Mouse (Mus musculus) midbrain, embryonic 13.5 days (tissue): ENCODE results near the gene Fam205c. TPM values are rescaled to one million over a fixed set of nuclear protein-coding genes. Genes with fewer than 3 reads are reported as not detected.

Experiments
- ATAC-seq: fragments of 200-750 bp; cut with Nextera tagmentation; 2 replicates; pipeline ENCODE4 v1.8.0; 2017; ENCODE audit warnings: mild to moderate bottlenecking, moderate TSS enrichment, moderate library complexity
- H3K27ac ChIP-seq: fragments of 300-500 bp; sonication (generic); 2 replicates; pipeline ENCODE4 v1.5.1; 2015; ENCODE audit warnings: inconsistent platforms, mild to moderate bottlenecking, moderate library complexity
- H3K27me3 ChIP-seq: fragments of 300-500 bp; sonication (generic); 2 replicates; pipeline ENCODE4 v1.6.1; 2015; ENCODE audit warnings: mild to moderate bottlenecking, inconsistent platforms
- H3K36me3 ChIP-seq: fragments of 300-500 bp; sonication (generic); 2 replicates; pipeline ENCODE4 v1.6.1; 2015; ENCODE audit warnings: mild to moderate bottlenecking, inconsistent platforms
- H3K4me1 ChIP-seq: fragments of 300-500 bp; sonication (generic); replicated peaks from 2 replicates; pipeline ENCODE4 v1.6.1; 2015; ENCODE audit warnings: inconsistent platforms
- H3K4me2 ChIP-seq: fragments of 300-500 bp; sonication (generic); replicated peaks from 2 replicates; pipeline ENCODE4 v1.6.1; 2015; ENCODE audit warnings: moderate library complexity, mild to moderate bottlenecking, inconsistent platforms
- H3K4me3 ChIP-seq: fragments of 300-500 bp; sonication (generic); replicated peaks from 2 replicates; pipeline ENCODE4 v1.5.1; 2015; ENCODE audit warnings: mild to moderate bottlenecking, inconsistent platforms
- H3K9ac ChIP-seq: fragments of 300-500 bp; sonication (generic); replicated peaks from 2 replicates; pipeline ENCODE4 v1.6.1; 2015; ENCODE audit warnings: mild to moderate bottlenecking, inconsistent platforms
- H3K9me3 ChIP-seq: fragments of 300-500 bp; sonication (generic); 2 replicates; pipeline ENCODE4 v1.6.1; 2016; ENCODE audit warnings: mild to moderate bottlenecking, inconsistent platforms
- WGBS: fragments of 180-500 bp; shearing (Covaris S2); methylation state at CpG from one replicate; pipeline ENCODE4 v1.1.7; 2015; 5-methylcytosine and 5-hydroxymethylcytosine counted together
- polyA plus RNA-seq: library from polyadenylated mRNA; unstranded; fragments of >200 nt; fragmentation: Nextera tagmentation; extraction: Ambion mirVana; gene quantifications from 2 replicates; pipeline ENCODE4 v1.2.1, GENCODE M21; 2015

Gene Fam205c
- polyA plus RNA-seq, 1 experiment from 2014 or later, result 1.2 TPM

DNA sequence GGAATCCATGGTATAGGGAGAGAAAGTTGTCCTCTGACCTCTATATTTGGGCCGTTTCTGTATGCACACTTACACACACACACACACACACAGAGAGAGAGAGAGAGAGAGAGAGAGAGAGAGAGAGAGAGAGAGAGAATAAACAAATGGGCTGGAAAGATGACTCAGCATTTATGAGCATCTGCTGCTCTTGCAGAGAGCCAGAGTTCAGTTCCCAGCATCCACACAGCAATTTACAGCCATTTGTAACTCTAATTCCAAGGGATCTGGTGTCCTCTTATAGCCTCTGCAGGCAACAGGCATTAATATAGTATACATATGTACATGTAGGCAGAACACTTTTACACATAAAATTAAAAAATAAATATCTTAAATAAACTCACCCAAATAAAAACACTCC is 29.9 kb upstream of the Fam205c start:
- H3K9me3 ChIP-seq, result no peaks in the 10 kb centered on the region
- no peak overlapping the region for H3K4me2 ChIP-seq
- no peak for ATAC-seq
- H3K27ac ChIP-seq, result no peak overlapping the region
- H3K27me3 ChIP-seq, result no peaks in the 10 kb centered on the region
- H3K4me1 ChIP-seq, result peaks cover 8% of the 10 kb centered on the region
- H3K9ac ChIP-seq, result no peak overlapping the region
- 88% methylated on average over 1 of the region's 1 CpGs for WGBS
- H3K36me3 ChIP-seq, result no peaks in the 10 kb centered on the region
- H3K4me3 ChIP-seq, result no peak overlapping the region

DNA sequence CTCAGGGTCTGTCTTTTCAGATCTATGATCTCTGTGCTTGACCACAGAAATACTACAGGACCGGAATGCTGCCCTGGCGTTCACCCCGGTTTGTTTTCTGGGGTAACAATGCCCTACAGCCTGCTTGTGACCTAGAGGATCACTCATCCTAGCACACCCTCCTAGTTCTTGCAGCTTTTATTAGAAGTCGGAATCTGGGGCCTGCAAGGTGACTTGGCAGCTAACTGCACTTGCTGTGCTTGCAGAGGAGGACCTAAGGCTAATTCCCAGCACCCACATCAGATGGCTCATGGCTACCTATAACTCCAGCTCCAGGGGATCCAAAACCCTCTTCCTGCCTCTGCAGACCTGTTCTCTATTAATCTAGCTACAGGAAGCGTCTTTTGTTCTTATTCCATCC is 28.7 kb upstream of the Fam205c start:
- no peak for ATAC-seq
- Histone ChIP-seq H3K36me3 (no peaks in the 10 kb centered on the region), H3K9me3 (no peaks in the 10 kb centered on the region), H3K4me2 (no peak overlapping the region), H3K27me3 (no peaks in the 10 kb centered on the region), H3K4me1 (peaks cover 8% of the 10 kb centered on the region), H3K27ac (no peak overlapping the region), H3K9ac (no peak overlapping the region), H3K4me3 (no peak overlapping the region)
- WGBS, result 93% methylated on average over 5 of the region's 5 CpGs

DNA sequence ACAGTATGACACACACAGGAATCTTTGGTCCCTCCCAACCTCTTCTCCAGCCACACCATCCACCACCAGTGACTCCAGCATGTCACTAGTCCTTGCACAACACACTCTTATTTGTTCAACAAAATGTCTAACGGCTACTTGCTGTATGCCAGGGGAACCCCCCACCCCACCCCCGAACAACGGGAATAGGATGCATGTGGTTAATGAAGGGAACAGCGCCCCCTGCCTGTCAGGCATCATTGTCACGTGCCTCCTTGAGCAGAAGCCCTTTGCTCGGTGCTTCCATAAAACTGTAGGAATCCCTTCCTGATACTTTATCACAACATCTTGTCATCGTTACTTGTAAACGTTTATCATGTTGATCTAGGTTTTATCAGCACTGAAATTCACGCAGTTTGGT is 28.1 kb upstream of the Fam205c start:
- H3K9ac ChIP-seq, result no peak overlapping the region
- ATAC-seq, result no peak
- H3K4me3 ChIP-seq, result no peak overlapping the region
- no peaks in the 10 kb centered on the region for H3K36me3 ChIP-seq
- H3K4me2 ChIP-seq, result no peak overlapping the region
- no peaks in the 10 kb centered on the region for H3K9me3 ChIP-seq
- H3K27me3 ChIP-seq, result no peaks in the 10 kb centered on the region
- WGBS, result 65% methylated on average over 9 of the region's 9 CpGs
- no peak overlapping the region for H3K27ac ChIP-seq
- peaks cover 8% of the 10 kb centered on the region for H3K4me1 ChIP-seq

DNA sequence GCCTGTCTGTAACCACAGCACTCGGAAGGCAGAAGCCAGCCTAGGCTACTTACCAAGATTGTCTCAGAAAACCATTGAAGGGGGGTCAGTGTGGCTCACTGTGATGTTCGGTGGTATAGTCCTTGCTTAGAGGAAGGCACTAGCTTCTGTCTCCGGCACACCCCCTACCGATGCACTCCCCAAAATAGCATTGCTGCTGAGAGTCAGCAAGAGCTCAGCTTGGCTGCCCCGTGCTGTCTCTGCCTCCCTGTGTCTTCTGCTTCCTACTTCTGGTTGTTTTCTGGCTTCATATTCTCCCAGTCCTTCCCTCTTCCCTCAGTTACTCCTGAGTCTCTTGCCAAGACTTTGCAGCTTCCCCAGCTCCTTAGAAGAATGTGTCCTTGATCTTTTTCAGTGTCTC is 26.8 kb upstream of the Fam205c start:
- Histone ChIP-seq H3K36me3 (no peaks in the 10 kb centered on the region), H3K9ac (no peak overlapping the region), H3K4me2 (no peak overlapping the region), H3K27ac (no peak overlapping the region), H3K27me3 (no peaks in the 10 kb centered on the region), H3K4me3 (no peak overlapping the region), H3K4me1 (peaks cover 8% of the 10 kb centered on the region), H3K9me3 (no peaks in the 10 kb centered on the region)
- WGBS, result 57% methylated on average over 5 of the region's 5 CpGs
- no peak for ATAC-seq

DNA sequence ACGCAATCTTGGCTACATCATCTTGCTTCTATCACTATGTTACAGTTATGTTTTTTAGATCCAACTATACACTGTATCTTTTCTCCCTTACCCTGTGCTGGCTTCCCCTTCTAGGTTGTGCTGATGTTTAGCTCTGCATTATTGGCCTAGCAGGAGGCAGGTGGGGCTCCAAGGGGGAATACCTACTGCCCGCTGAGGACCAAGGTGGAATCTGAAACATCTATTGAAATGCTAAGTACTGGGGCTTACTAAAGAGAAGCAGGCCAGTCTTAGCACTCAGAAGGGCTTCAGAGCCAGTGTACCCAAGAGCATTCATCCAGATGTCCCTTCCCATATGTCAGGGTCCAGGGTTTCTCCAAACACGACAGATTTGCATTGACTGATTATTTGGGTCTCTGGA is 24.9 kb upstream of the Fam205c start:
- peaks cover 3% of the 10 kb centered on the region; the same call in 1 of the 2 replicates for H3K4me1 ChIP-seq
- 36% methylated on average over 3 of the region's 3 CpGs for WGBS
- no peaks in the 10 kb centered on the region for H3K36me3 ChIP-seq
- H3K9me3 ChIP-seq, result no peaks in the 10 kb centered on the region
- no peaks in the 10 kb centered on the region for H3K27me3 ChIP-seq
- no peak overlapping the region for H3K4me3 ChIP-seq
- no peak overlapping the region for H3K9ac ChIP-seq
- H3K27ac ChIP-seq, result no peak overlapping the region
- no peak for ATAC-seq
- no peak overlapping the region for H3K4me2 ChIP-seq

DNA sequence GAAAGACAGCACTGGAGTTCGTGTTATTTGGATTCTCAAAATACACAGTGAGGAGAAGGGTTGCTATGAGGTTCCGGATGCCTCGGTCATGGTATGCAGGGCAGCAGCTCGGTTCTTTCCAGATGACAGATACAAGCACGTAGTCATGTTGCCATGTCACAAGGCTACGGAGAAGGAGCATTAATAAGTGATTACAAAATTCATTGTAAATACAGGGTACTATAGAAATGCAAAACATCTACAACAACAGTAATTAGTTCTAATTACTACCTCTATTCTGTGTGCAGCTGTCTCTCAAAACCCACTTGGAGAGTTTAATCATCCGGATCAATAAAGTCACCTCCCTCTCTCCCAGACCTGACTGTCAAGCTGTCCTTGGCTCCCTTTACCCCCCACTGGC is 21.1 kb upstream of the Fam205c start:
- H3K9ac ChIP-seq, result no peak overlapping the region
- H3K4me3 ChIP-seq, result no peak overlapping the region
- no peaks in the 10 kb centered on the region for H3K9me3 ChIP-seq
- H3K4me1 ChIP-seq, result peaks cover 3% of the 10 kb centered on the region; the same call in 1 of the 2 replicates
- no peak overlapping the region for H3K4me2 ChIP-seq
- WGBS, result 54% methylated on average over 7 of the region's 7 CpGs
- H3K36me3 ChIP-seq, result no peaks in the 10 kb centered on the region
- no peak overlapping the region for H3K27ac ChIP-seq
- no peak for ATAC-seq
- H3K27me3 ChIP-seq, result no peaks in the 10 kb centered on the region

DNA sequence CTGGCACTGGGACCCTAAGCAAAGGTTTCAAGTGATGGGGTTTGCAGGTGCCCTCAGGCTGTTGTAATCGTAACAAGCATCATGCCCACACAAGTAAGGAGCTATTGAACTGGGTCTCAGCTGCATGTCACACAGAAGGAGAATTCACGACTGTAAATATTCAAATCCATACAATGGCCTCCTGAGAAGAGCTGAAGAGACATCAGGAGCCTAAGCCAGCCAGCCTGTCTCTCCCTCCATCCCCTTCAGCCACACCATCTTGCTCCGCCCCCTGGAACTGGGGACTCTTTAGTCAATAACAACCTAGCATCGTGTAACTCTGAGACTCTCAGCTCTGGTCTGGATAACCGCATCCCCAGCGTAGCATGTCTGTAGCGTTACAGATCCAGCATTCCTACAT is 17.1 kb upstream of the Fam205c start:
- ATAC-seq, result no peak
- 64% methylated on average over 7 of the region's 7 CpGs for WGBS
- H3K27ac ChIP-seq, result no peak overlapping the region
- H3K27me3 ChIP-seq, result no peaks in the 10 kb centered on the region
- H3K4me2 ChIP-seq, result no peak overlapping the region
- H3K36me3 ChIP-seq, result no peaks in the 10 kb centered on the region
- H3K4me1 ChIP-seq, result 0 out of 2 replicates have a peak, but pooled peaks cover 3% of the 10 kb centered on the region
- no peak overlapping the region for H3K9ac ChIP-seq
- H3K4me3 ChIP-seq, result no peak overlapping the region
- no peaks in the 10 kb centered on the region for H3K9me3 ChIP-seq

DNA sequence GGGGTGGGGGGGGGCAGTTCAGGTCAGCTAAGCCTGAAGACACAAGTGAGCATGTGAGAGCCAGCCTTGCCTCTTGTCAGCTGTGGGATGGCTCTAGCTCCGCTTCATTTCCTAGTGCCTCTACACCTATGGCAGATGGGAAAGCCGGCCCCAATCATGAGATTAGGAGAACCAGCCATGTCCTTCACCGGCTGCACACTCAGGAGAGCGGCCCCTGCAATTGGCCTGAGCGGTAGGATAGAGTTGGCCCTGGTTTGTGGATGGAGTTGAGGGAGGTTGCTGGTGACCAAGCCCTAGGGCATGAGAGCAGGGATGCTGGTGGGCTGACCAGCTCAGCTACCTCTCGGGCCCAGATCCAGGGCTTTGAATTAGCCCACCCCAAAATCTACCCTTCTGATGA is 14.8 kb upstream of the Fam205c start:
- Histone ChIP-seq H3K4me2 (no peak overlapping the region), H3K9me3 (no peaks in the 10 kb centered on the region), H3K9ac (no peak overlapping the region), H3K27ac (no peak overlapping the region), H3K36me3 (no peaks in the 10 kb centered on the region), H3K27me3 (no peaks in the 10 kb centered on the region), H3K4me3 (no peak overlapping the region), H3K4me1 (no peaks in the 10 kb centered on the region)
- no peak for ATAC-seq
- 91% methylated on average over 6 of the region's 6 CpGs for WGBS

DNA sequence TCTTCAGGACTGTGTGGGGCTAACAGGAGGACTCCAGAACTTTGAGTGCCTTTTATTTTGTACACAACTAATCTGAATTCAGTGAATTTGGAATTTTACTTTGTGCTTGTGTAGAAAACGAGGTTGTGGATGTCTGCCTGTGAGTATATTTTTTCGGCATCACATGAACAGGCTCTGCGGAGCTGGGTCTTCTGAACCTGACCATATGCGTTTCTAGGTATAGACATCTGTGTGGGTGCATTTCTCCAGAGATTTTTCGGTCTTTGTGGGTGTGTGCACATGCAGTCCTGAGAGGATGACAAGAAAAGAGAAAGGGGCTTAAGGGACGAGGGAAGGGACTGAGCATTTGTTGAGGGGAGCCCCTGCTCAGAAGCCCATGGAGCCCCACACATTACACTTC is 12.9 kb upstream of the Fam205c start:
- Histone ChIP-seq H3K27me3 (no peaks in the 10 kb centered on the region), H3K9me3 (no peaks in the 10 kb centered on the region), H3K4me3 (no peak overlapping the region), H3K4me2 (no peak overlapping the region), H3K4me1 (no peaks in the 10 kb centered on the region), H3K9ac (no peak overlapping the region), H3K27ac (no peak overlapping the region), H3K36me3 (no peaks in the 10 kb centered on the region)
- no peak for ATAC-seq
- 87% methylated on average over 6 of the region's 6 CpGs for WGBS

DNA sequence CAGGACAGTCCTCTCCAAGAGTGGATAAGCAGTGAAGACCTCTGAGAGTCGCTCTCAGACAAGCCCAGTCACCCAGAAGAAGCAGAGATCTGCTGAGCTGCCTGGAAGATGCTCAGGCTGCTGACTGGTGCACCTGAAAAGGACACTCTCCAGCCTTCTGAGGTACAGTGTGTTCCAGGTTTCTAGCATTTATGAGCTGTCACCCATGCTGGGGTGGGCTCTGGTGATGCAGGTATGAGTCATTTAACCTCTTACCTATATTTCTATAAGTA is 6.6 kb upstream of the Fam205c start:
- H3K36me3 ChIP-seq, result no peaks in the 10 kb centered on the region
- H3K27me3 ChIP-seq, result no peaks in the 10 kb centered on the region
- no peaks in the 10 kb centered on the region for H3K9me3 ChIP-seq
- H3K27ac ChIP-seq, result no peak overlapping the region
- H3K4me2 ChIP-seq, result no peak overlapping the region
- no peak overlapping the region for H3K4me3 ChIP-seq
- H3K9ac ChIP-seq, result no peak overlapping the region
- H3K4me1 ChIP-seq, result no peaks in the 10 kb centered on the region
- ATAC-seq, result no peak
- 52% methylated on average over 1 of the region's 1 CpGs for WGBS

DNA sequence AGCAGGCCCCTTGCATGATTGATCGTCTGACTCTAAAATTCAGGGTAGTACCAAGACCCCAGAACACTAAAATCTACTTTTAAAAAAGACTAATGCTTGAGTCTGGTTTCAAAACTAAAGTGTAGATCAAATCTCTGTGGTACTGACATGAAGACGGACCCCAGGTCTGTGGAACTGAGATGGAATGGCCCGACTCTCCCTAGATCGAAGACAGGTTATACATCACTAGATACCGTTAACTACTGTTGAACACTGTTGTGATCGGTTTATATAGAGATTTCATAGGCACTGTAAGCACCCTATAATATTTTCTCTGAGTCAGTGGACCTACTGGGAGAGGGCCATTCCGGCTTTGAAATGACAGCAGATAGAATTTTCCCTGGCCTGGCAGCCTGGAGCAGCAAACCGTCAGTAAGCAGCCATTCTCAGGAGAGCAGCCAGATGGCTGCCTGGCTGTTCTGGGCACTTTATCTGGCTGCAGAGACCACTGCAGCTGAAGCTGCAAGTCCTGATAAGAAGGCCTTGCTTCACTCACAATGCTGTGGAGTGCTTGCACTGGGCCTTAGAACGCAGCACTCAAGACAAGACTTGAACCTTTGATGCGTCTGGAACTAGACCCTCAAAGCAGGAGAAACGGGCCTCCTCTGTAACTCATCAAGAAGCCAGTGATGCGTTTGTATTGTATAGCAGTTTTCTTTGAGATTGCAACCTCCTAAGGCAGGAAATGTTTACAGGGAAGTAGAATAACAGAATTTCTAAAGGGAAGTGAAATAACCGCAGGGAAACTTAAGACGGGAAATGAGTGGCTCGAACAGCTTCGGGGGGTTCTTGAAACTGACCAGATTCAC is 6.0 kb upstream of the Fam205c start:
- H3K9ac ChIP-seq, result no peak overlapping the region
- ATAC-seq, result no peak
- no peak overlapping the region for H3K27ac ChIP-seq
- H3K36me3 ChIP-seq, result no peaks in the 10 kb centered on the region
- no peaks in the 10 kb centered on the region for H3K4me1 ChIP-seq
- 81% methylated on average over 16 of the region's 16 CpGs for WGBS
- no peak overlapping the region for H3K4me2 ChIP-seq
- no peaks in the 10 kb centered on the region for H3K9me3 ChIP-seq
- H3K27me3 ChIP-seq, result no peaks in the 10 kb centered on the region
- H3K4me3 ChIP-seq, result no peak overlapping the region

DNA sequence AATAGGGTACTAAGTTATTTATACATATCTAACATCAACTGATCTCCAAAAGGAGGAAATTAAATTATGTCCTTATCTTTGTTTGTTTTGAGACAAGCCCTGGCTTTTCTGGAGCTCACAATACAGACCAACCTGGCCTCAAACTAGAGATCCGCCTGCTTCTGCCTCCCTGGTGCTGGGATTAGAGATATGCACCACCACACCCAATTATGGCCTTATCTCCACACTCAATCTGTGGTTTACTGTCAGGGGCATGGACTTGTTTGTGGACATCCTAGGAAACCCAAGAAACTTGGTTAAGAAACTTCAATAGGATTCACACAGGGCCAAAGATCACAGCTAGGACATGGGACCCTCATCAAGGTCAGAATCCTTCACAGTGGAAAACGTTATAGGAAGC is 3.6 kb upstream of the Fam205c start:
- Histone ChIP-seq H3K4me2 (no peak overlapping the region), H3K36me3 (no peaks in the 10 kb centered on the region), H3K9me3 (no peaks in the 10 kb centered on the region), H3K4me3 (no peak overlapping the region), H3K27me3 (no peaks in the 10 kb centered on the region), H3K9ac (no peak overlapping the region), H3K27ac (no peak overlapping the region), H3K4me1 (no peaks in the 10 kb centered on the region)
- WGBS, result 78% methylated on average over 2 of the region's 2 CpGs
- no peak for ATAC-seq

DNA sequence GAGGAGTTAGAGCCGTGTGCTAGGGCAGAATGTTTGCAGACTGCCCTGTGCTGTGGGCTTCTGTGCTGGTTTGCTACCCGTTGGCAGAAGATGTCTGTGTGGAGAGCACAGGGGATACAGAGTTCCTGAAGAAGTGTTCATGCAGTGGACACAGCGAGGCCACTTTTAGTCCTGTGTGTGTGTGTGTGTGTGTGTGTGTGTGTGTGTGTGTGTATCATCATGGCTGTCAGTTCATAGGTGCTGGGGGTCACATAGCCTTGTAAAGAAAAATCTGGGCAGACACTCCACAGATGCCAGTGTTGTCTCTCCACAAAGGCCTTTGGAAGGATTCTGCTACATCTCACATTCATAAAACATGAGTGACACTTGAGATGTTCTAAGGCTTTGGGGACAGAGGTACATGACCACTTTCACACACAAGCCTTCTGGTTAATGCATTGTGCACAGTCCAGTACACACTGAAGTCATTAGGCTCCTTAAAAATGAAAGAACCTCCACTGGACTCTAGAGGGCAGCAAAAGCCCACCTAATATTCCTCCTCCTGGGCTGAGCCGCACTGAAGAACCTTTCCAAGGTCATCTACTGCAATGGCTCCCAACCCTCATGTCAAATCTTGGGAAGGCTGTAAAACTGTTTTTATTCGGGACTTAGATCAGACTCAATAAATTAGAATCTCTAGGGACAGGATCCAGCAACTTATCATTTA is 2.7 kb upstream of the Fam205c start:
- H3K4me2 ChIP-seq, result no peak overlapping the region
- no peak overlapping the region for H3K4me3 ChIP-seq
- H3K9me3 ChIP-seq, result no peaks in the 10 kb centered on the region
- H3K27ac ChIP-seq, result no peak overlapping the region
- no peaks in the 10 kb centered on the region for H3K27me3 ChIP-seq
- WGBS, result 36% methylated on average over 5 of the region's 5 CpGs
- no peaks in the 10 kb centered on the region for H3K4me1 ChIP-seq
- no peak overlapping the region for H3K9ac ChIP-seq
- peak; percentile 90 for ATAC-seq
- no peaks in the 10 kb centered on the region for H3K36me3 ChIP-seq
